Mouse (Mus musculus): Measurements from ENCODE around the gene Zfp932.
"Not testable (repeated sequence)": the region's sequence is repeated elsewhere in the genome, so short reads cannot be mapped to it uniquely, and the experiment has no call there.

DNA sequence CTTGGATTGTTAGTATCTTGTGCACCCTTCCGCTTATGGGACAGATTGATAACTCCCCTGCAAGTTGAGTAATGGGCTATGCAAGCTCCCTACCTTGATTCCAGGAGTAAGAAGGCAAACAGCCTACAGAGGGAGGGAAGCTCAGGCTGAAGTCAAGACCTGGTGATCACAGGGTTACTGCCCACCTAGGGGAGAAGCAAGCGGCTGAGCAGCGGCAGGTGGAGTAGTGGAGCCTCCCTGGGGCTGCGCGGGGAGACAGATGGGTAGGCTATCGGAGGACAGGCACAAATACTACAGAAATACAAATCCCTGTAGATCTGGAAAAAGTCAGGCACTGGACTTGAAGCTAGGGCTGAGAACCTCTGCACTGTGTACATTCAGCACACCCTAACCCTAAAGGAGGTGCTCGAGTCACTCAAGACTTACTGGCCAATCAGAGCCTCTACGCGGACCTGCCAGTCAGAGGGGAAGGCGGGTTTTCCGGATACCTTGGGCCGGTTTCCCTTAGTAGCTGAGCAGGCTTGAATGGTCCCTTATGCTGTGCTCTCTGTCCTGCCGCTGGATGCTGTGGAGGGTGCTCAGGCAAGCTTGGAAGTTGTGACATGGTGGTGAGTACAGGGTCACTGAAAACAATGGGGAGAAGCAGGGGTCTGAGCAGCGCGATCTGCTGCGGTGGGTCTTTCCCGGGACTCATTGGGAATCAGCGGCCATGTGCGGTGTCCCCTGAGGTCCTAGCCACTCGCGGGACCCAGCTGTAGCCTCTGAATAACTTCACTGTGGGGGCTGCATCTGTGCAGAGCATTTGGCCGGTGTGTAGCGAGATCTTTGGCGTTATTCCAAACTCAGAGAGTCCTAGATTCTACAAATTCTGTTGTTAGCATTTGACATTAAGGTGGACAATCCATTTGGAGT, at the start of gene Zfp932:
- not testable (repeated sequence) for TF ChIP-seq CTCF, EP300 (IDR thresholded peaks at IDR 0.05; ENCODE audit: low read depth)
